Mouse (Mus musculus) cerebellum, adult 9-11 months (tissue): ENCODE measurements at regions not wholly inside any gene's neighbourhood (a gene's known extent, or its start where the extent isn't known, plus 50 kb on each side); places are given as distances from the start of the nearest gene placed in this dataset.

Source experiments
- DNase-seq: peaks from one replicate; pipeline ENCODE4 v3.0.0; 2022

DNA sequence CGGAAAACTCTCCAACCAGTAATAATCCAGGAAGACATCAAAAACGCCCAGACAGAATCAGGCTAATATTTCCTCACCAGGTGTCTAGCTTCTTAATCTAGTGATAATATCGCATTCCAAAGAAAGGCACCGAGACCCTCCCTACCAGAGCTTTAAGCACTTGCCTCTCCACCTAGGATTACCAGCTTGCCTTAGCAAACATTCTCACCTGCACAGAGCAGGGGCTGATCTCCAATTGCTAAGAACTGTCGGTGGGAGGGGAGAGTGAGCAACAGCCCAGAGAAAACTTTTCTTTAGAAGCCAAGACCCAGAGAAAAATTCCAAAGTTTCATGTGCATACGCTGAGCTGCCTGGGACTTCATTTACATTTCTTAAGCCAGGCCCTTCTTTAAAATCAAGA is 511.6 kb upstream of the Atp11b start:
- DNase-seq: no peak

DNA sequence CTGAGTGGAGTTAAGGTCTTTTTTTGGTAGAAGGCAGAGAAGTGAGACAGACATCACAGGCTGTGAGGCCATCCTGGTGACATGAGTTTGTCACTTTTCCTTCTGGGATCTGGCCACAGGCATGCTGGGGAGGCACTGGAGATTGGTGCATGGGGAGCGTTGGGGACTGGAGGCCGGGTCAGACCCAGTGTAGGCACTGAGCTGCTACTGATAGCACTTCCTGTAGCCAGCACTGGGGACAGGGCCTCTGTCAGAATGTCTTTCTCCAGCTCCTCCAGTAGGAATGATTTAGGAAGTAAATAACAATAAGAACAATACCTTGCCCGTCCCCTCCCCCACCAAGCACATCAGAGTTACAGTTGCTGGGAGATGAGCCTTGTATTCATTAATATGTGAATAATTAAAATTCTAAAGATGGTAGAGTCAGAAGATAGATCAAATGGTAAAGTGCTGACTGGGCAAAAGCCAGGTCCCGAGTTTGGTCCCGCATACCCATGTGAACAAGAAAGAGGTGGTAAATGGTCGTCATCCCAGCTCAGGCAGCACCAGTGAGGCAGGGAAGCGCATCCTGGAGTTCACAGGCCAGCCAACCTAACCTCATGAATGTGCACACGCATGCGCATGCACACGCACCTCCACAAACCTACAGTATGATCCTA is 510.9 kb upstream of the Atp11b start:
- no peak for DNase-seq

DNA sequence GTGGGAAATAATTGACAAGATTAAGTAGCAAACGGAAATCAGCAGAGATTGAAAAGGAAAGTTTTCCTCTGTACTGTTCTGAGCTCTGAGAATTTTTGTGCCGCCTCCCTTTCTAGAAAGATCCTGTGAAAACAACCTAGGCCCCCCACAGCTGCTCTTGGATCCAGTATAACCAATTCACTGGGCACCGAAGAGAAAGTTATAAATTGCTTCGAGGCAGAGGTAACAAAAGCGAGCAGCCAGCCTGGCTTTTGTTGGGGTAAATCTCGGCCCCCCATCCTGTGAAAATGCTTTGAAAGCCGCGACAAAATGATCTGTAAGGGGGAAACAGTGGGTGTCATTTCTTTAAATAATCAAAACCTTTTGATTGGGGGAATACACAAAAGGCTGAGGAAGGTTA is 508.9 kb upstream of the Atp11b start:
- no peak for DNase-seq

DNA sequence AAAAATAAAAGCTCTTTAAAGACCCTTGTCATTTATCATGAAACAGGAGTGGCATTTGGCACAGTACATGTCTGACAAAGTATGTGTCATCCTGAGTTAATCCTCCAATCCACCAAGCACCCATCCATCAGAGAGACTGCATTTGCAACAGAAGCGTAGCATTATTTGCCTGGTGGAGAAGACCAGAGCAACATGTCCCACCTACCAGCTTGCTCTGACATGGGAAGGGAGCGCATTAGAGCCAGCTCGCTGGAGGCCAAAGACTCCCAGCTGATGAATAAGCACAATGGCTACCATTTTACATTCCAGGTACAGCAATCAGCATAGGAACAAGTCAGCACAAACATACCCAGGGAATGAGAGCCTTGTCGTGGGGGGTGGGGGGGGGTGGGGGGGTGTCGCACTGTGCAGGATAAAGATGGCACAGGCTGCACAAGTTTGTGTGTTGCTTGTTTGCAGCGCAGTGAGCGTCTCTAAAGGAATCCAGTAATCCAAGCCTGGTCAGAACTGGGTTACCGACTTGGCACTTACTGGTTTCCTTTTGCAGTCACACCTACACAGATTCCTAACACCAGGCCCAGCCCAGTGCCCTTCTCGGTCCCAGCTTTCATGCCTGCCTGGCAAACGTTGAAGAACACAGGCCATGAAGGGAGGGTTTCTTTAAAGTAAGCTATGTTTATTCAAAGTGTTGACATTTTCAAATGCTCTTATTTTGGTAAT is 507.8 kb upstream of the Atp11b start:
- no peak for DNase-seq

DNA sequence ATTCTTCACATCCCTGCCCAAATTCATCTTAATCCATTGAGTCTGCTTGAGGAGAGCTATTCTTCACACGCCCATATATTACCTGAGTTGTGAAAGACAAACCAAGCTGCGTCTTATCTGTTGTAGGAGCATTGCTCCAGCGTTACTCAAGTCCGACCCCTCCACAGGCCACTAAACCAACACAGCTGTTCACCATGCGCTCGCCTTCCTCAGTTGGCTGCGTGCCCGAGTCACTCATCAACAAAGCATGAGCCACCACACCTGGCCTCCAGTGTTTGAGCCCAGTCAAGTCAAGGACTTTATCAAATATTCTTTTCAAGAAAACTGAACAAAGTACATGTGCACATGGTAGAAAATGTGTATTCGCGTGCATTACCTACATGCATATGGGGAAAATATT is 504.7 kb upstream of the Atp11b start:
- no peak for DNase-seq

DNA sequence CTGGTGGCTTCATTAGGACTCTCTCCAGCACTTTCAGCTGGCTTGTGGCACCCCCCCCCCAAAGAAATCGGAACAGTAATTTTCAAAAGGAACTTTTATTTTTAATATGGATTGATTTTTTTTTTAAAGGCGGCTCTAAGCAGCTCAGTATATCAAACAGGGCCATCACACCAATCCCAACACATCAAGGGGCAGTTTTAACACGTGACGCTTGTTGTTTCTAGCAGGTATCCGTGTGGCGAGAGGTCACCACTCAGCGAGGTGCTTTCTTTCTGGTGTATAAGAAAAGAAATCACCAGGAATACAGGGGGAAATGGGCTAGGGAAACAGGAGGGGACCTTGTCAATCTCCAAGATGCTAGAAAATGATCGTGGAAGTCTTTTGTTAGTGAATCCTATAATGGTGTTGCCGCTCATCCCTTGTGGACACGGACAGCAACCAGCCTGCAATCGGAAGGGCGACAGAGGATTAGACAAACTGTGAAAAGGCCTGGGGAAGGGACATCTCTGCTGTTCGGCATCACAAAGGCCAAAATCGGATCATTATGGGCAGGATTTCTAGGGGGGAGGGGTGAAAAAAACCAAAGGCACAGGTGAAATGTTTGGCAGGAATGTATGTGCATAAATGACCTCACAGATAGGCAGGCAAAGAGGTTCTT is 503.7 kb upstream of the Atp11b start:
- no peak for DNase-seq

DNA sequence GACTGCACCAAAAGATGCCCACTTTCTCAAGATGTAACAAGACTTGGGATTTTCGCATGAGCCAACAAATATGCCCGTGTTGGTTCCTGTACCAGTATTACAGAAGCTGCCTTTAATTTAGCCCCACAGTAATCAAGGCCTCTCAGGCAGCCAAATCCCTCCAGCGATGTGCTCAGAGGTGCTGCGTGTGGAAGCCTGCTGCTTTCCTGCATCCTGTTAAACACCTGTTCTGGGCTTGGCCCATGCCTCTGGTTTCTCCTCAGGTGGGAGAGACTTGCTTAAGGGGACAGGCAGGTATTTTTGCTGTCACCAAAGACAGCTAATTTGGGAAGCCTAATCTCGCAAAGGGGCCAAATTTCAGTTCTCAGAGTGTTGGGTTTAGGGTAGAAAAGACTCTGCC is 500.0 kb upstream of the Atp11b start:
- no peak for DNase-seq

DNA sequence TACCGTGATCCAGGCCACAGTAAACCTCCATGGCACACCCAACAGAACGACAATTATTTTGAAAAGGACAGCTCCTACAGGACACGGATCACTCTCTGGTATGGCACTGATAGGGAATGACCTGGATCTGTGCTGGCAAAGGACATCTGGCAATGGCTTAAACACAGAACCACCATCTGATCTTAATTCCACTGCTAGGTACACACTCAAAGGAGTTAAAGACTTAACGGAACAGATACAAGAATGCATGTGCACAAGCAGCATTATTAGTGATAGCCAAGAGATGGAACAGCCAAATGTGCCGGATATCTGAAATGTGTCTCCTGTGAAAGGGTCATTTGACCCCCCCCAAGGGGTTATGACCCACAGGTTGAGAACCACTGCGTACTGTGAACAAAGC is 493.0 kb upstream of the Atp11b start:
- DNase-seq: no peak

DNA sequence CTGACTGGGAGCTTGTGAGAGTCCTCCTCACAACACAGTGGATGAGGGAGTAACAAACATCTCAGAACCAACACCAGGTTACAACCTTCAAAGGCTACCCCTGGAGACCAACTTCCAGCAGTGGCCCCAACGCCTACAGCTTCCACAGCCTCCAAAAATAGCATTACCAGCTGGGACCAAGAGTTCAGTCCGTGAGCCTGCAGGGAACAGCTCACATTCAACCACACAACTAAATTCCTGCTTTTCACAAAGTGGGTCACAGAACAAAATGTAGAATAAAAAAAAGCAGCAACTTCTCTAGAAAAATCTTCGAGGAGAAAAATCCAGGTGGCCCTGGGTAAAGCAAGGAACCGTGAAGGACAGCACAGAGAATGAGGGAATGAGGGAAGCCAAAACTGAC is 485.0 kb upstream of the Atp11b start:
- DNase-seq: no peak

DNA sequence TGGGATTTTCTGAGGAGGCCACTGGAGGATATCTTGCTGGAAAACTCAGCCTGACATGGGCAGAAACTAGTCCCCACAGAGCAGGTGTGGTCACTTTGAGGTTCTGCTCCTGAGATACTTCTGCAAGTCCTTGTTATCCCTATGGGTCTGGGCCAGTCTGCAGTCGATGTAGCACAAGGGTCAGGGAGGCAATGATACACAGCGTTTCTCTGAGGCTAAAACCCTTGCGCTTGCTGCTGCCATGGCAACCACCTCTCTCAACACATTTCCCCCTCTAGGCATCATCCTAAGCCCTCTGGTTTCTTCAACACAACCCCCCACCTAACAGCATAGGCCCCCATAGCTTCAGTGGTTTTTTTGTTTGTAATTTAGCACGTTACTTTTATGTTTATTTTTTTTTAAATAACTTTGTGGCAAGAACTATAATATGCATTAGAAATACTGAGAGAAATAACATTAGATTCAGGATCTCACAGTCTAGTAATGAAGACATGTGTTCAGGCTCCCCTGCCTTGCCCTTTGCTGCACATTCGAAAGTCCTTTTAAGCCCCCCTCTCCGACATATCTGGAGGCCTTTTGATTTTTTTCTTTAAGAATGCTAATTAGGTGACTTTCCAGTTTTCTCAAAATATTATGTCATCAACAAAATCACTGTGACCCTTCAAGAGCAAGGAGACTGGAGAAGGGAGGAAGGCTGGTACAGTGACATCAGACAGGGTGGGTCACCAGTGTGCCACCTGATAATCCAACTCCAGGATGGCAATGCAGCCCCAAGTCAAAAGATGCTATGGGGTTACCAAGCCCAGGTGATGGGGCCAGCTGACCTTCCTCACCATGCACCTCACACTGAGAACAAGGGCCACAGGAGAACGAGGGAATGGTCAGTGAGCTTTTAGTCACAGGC is 483.7 kb upstream of the Atp11b start:
- DNase-seq: no peak

DNA sequence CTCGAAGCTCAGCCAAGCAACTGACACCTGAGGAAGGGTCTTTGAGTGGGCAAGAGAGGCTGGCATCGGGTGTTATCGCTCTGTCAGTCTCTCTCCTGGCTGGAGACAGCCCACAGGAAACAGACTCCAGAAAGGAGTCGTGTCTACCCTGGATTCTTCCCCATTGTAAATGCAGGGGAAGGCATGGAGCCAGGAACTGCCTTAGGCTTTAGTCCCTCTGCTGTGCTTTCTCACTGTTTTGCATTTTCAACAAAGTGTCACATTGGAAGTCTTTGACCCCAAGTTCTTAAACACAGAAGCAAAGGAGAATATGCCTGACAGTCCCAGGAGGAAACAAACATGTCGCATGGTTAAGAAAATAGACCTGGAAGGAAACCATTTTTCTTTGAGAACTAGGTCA is 480.4 kb upstream of the Atp11b start:
- no peak for DNase-seq

DNA sequence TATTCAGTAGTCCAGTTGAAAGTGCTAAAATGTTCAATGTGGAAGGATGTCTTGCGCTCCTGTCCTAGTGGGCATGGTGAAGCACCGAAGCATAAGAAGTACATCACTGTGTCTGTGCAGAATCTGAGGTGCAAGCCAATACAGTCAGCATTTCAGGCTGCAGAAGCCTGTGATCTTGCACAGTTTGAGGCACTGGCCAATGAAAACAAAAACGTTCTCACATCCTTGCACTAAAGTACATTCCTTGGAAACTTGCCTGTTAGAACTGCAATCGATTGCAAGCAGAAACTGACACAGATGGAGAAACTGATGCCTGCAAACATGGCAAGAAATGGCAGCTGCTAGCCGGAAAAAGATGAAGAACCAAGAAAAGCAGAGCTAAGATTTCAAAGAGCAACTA is 472.9 kb upstream of the Atp11b start:
- no peak for DNase-seq

DNA sequence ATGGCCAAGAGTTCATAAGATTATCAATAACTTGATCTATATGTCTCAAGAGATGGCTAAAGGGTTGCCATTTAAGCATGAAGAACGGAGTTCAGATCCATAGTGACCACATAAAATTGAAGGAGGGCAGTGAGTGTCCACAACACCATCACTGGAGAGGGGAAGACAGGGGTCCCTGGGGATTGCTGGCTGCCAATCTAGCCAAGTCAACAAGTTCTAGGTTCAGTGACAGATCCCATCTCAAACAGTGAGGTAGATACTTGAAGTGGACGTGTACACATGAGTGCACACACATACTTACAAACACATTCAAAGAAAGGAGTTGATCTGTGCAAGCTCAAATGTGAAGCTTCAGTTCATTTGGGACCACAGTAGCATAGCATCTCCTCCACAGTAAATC is 471.8 kb upstream of the Atp11b start:
- DNase-seq: no peak

DNA sequence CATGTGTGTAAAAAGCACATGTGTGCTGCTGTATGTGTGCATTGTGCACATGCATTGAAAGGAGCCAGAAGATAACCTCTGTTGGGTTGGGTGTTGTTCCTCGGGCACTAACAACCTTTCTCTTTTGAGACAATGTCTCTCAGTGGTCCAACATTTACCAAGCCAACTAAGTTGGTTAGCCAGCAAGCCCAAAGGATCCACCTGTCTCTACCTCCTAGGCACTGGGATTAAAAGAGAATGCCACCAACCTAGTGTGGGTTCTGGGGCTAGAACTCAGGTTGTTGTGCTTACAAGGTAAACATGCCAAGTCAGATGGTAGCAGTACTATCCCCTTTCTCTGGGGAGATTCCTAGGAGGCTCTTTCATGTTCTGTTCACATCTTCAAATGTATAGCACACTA is 459.1 kb upstream of the Atp11b start:
- no peak for DNase-seq

DNA sequence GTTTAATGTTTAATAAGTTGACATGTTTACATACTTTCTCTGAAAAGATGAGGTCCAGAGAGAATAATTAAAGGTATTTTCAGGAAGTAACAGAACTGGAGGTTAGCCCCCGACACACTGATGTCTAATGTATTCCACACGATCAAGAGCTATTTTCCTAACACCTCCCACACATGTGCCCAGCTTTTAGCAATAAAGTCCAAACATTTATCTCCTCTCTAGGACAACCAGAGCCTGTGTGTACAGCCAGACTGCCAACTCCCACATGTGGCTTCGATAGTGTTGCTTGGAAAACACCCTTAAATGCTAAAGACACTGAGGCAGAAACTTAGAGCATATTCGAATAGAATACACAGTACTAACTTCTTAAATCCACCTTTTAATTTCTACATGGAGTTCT is 458.2 kb upstream of the Atp11b start:
- DNase-seq: no peak

DNA sequence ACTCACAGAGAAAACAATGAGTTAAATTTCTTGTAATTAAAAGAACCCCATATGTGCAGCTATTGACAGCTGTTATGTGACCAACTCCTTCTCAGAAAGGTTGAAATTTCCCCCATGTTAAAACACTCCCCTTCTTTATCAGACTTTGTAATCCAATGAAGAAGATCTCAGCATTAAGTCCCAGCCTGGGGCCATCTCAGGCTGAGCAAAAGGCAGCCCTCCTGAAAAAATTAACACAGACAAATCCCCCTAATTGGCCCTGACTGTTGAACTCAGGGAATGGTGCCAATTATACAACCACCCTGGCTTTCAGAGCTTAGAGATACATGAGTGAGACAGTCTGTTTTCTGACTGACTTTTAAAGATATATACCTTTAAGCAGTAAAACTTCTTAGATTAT is 454.9 kb upstream of the Atp11b start:
- no peak for DNase-seq

DNA sequence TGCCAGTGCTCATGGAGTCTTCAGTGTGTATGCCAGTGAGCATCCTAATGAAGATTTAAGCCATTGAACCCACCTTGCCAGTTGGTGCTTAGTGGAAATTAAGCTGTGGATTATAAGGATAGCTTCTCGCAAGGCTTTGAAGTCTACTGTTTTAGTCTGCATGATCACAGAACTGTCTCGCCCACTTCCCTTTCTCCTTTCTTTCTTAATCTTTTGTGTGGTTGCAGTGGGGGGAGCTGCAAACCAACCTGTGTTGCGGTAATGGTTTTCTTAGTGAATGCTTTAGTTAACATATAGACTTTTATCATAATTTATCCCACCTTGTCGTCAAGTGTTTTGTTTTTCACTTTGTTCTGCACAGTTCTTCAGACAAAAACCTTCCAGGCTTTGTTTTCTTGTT is 447.9 kb upstream of the Atp11b start:
- DNase-seq: no peak

DNA sequence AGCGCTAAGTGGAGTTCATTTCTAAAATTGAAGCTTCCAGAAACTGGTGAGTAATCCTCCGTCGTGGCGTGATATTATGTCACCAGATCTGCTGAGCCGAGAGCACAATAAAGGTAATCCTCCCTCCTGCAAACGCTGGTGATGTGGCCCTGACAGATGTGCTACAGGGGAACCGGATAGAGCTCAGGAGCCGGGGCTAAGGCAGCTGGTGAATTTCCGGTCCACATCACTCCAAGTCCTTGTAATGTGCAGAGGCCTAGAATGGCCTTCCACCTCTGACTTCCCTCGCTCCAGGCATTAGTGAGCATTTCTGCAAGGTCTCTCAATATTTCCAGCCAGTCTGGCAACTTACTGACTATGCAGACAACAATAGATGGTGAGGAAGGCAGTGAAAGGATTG is 439.7 kb upstream of the Atp11b start:
- no peak for DNase-seq

DNA sequence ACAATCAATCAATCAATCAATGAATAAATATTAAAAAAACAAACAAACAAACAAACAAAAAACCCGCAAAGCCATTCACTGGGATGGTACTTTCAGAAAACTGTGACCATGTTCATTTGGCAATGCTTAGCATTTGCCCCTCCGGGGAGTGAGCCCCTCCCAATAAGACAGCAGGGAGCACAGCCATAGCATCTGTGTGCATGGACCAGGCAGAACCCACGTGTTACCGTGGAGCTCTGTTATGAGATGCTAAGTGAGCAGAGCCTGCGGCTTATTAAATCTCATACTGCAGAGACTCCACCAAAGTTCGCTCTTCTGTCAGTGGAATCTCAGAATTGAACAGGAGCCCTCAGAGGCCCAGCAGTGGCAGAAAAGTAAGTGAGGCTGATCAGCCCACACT is 438.7 kb upstream of the Atp11b start:
- no peak for DNase-seq

DNA sequence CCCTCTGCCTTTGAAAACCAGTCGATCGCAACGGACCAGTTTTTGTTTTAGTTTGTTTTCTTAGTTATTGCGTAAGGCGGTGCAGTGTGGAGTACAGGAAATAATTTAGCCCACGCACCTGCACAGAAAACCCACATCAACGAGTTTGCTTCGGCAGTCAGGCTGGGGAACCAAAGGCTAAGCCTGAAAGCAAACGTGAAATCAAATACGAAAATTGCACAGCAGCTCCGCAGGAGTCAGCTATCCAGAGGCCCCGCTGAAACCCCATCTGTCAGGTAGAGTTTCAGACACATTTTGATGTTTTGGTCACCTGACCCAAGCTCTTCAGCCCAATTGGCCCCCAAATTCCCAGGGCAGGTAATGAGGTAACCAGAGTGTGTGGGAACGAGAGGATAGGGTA is 435.6 kb upstream of the Atp11b start:
- DNase-seq: no peak

DNA sequence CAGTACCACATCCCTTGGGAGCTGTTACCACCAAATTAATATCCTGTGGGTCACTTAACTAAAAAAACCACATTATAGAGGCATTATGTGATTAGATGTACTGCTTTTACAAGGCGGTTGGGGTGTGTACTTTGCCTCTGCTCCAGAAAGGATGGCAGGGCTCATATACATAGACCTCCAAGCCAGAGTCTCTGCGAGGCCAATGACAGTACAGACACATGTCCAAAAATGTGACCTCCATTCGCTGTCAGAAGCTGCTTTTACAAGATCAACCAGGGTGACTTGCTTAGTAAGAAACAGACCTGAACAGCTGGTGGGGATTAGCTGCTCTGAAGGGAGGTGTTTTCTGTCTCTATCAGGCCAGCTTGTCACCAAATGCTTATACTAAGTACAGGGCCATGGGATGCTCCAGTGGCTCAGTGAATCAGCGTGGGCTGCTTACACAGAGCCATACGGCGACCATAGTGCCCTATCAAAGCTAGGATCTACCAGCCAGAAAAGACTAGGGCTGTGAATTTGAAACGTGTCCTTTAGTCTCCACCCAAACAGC is 433.0 kb upstream of the Atp11b start:
- DNase-seq: no peak

DNA sequence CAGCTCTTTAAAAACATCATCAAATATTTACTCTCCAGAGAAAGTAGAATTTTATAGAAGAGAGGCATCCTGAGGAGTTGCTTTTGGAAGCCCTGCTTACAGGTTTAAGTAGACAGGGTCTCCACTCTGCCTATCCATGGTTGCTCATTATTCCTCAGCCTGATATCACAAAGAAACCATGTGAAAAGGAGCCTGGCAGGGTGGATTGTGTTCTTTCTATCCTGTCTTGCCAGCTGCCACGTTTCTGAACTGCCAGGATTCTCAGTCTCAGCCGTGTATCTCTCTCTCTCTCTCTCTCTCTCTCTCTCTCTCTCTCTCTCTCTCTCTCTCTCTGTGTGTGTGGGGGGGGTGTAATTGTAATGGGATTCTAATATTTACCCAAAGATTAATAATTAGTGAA is 431.9 kb upstream of the Atp11b start:
- DNase-seq: no peak

DNA sequence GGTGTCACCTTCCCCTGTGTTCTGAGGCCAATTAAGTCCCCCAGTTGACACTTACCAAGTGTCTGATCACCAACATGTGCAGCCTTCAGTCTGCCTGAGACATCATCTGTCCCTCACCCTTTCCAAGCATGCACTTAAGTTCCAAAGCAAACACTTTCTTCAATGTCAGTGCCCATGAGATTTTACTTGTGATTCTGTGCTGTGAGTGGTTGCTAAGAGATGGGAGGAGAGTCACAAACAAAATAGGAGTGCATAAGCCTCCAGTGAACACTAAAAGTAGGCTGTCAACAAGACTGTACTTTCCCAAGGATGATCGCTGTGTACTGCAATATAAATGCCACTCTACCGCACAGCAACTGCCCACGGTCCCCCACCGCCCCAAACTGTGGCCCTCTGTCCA is 431.0 kb upstream of the Atp11b start:
- no peak for DNase-seq
